Mouse (Mus musculus): ENCODE measurements around the gene Krt81.

DNA sequence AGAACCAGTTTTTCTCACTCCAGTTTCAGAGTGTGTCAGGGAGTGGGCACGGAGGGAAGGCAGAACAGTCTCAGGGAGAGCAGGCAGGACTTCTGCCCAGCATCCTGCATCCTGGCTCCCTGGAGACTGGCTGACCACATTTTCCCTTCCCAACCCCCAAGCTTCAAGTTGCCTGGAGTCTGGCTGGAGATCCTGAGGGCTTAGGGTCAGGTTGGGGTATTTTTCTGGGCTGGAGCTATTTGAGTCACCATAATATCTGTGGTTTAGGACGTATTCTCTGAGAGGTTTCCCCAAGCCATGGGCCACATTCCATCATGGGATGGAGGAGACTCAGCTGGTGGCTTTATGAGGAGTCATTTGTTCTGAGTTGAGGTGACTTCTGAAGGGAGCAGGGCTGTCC is 8.3 kb downstream of the Krt81 start:
- TF ChIP-seq CTCF (IDR thresholded peaks at IDR 0.05; ENCODE audit: insufficient read depth, low read length) (no peak), POLR2A (IDR thresholded peaks at IDR 0.05; ENCODE audit: borderline replicate concordance, extremely low read depth, low read depth, low read length) (no peak)
